9 mouse cellular contexts compared by ENCODE assay signal in the genomic region with DNA sequence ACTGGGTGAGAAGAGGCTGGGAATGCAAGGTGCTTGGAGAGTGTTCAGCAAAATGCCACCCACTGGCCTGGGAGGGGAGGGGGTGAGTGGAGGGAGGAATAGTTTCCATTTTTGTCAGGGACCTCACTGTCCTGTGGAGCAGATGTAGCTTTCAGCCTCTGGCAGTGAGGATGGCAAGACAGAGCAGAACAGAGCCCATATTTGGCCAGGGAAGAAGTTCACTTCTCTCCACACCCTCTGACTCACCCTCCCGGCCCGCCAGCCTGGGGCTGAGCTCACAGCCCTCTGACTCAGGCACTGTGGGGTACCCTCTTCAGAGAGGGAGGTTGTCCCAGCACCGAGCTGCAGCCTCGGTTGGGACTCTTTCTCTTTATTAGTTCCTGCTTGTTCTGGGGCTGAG.
A peak's percentile ranks its signal among the peaks of the same experiment; 100 is the strongest.
DNase-seq lines count a peak whose midpoint lies in the region; ATAC-seq lines count a peak whose summit lies in the region.
"Had no signal": no experiment of that assay in that cellular context is flagged by ENCODE, and none has a peak within 500 bp of the region (broad histone marks: within the 10 kb centered on the region; RNA-seq: fewer than 3 reads in every experiment).

No protein-coding gene starts in this region.

- H3K4me3 ChIP-seq in hindbrain, embryonic 10.5 days = no peak overlapping the region

- WGBS in hindbrain, embryonic 10.5 days = 59% methylated on average over 4 of the region's 4 CpGs

- peak; percentile 57; the same call in 1 of the 2 replicates for ATAC-seq in neutrophil, adult 5-6 weeks (ENCODE audit: extremely low read depth, insufficient number of reproducible peaks, low FRiP score, poor library complexity, severe bottlenecking)
- no peak for ATAC-seq in activated CD4-positive, CD25-positive, alpha-beta regulatory T cell, adult 4 months

- intact Hi-C loops in heart, postnatal 36 days (cut with DNase I) = no loop called here

- no peaks in the 10 kb centered on the region for H3K27me3 ChIP-seq in hindbrain, embryonic 10.5 days (ENCODE audit: insufficient read depth, poor library complexity, severe bottlenecking)

- no peak overlapping the region for H3K27ac ChIP-seq in hindbrain, embryonic 10.5 days
- H3K27ac ChIP-seq: liver, embryonic 14.5 days had no signal

- no peaks in the 10 kb centered on the region for H3K9me3 ChIP-seq in hindbrain, embryonic 10.5 days

- peak; percentile 86 to 87 for DNase-seq in adrenal gland, adult (ENCODE audit: inconsistent age in 2 of 2, low spot score in 1 of 2)
- peak; percentile 84 for DNase-seq in fibroblast of lung, adult 2 months (ENCODE audit: low read depth)
- peak; percentile 43 to 49 for DNase-seq in heart, postnatal 36 days
- DNase-seq in right cerebral cortex, postnatal 36 days (ENCODE audit: low spot score in 2 of 2) = no peak
- DNase-seq in spleen, postnatal 10 days (ENCODE audit: low spot score in 2 of 2) = no peak
- DNase-seq in hindbrain, embryonic 10.5 days (ENCODE audit: low spot score) = no peak

- no peaks in the 10 kb centered on the region for H3K4me1 ChIP-seq in hindbrain, embryonic 10.5 days (replicated peaks)

- no peaks in the 10 kb centered on the region for H3K36me3 ChIP-seq in hindbrain, embryonic 10.5 days

Comparison
In these comparisons a context has a peak if more than half of its experiments do, and no peak if none do; other contexts are left out.
1. DNase-seq: peak in adrenal gland, adult (2 of 2), fibroblast of lung, adult 2 months (single experiment) and heart, postnatal 36 days (2 of 2); none in right cerebral cortex, postnatal 36 days (0 of 2), spleen, postnatal 10 days (0 of 2) and hindbrain, embryonic 10.5 days (single experiment).